Mouse (Mus musculus): Measurements from ENCODE around the gene Uso1. TPM values are rescaled to one million over a fixed set of nuclear protein-coding genes. Genes with fewer than 3 reads are reported as not detected.

The Uso1 gene
- total and polyA plus RNA-seq, 3 experiments = 21.9 to 50.5 (median 39.7) TPM

GRCm38 (mm10) chr5:92098351-92099109 is 39.2 kb upstream of the Uso1 start:
- ATAC-seq (ENCODE audit: extremely low read depth, insufficient number of reproducible peaks, low FRiP score, poor library complexity, severe bottlenecking) (no peak), DNase-seq (ENCODE audit: low spot score) (no peak)
- no peak overlapping the region for H3K4me3 ChIP-seq (ENCODE audit: low read depth, low read length)
- TF ChIP-seq POLR2AphosphoS5 (IDR thresholded peaks at IDR 0.05; ENCODE audit: insufficient replicate concordance, low read depth, low read length) (no peak), GATA2 (IDR thresholded peaks at IDR 0.05; ENCODE audit: borderline replicate concordance, low read depth, low read length) (no peak), GATA1 (IDR thresholded peaks at IDR 0.05; ENCODE audit: borderline replicate concordance, low read length) (no peak), TAL1 (conservative IDR thresholded peaks at IDR 0.05; ENCODE audit: low read depth, low read length) (no peak), CTCF (IDR thresholded peaks at IDR 0.05; ENCODE audit: low read depth, low read length) (no peak)
- H3K27me3 ChIP-seq (ENCODE audit: insufficient read depth, low read length) = 0 out of 2 replicates have a peak, but pooled peaks cover under 1% of the 10 kb centered on the region
- peaks cover 2% of the 10 kb centered on the region for H3K36me3 ChIP-seq (replicated peaks)
- H3K9me3 ChIP-seq (replicated peaks) = no peaks in the 10 kb centered on the region
- peaks cover 3% of the 10 kb centered on the region for H3K4me1 ChIP-seq (ENCODE audit: insufficient read depth, low read depth, low read length)

- Histone ChIP-seq H3K27me3 (ENCODE audit: insufficient read depth, low read length) (0 out of 2 replicates have a peak, but pooled peaks cover 2% of the 10 kb centered on the region), H3K9me3 (replicated peaks) (no peaks in the 10 kb centered on the region), H3K4me3 (ENCODE audit: low read depth, low read length) (no peak overlapping the region), H3K36me3 (replicated peaks) (no peaks in the 10 kb centered on the region), H3K4me1 (ENCODE audit: insufficient read depth, low read depth, low read length) (peaks cover 5% of the 10 kb centered on the region)
- TF ChIP-seq POLR2AphosphoS5 (IDR thresholded peaks at IDR 0.05; ENCODE audit: insufficient replicate concordance, low read depth, low read length) = no peak
- TF ChIP-seq GATA2 (IDR thresholded peaks at IDR 0.05; ENCODE audit: borderline replicate concordance, low read depth, low read length) = no peak
- TF ChIP-seq GATA1 (IDR thresholded peaks at IDR 0.05; ENCODE audit: borderline replicate concordance, low read length) = no peak
- no peak for TF ChIP-seq CTCF (IDR thresholded peaks at IDR 0.05; ENCODE audit: low read depth, low read length)
- TF ChIP-seq TAL1 (conservative IDR thresholded peaks at IDR 0.05; ENCODE audit: low read depth, low read length) = no peak
- DNase-seq (ENCODE audit: low spot score) (no peak), ATAC-seq (ENCODE audit: extremely low read depth, insufficient number of reproducible peaks, low FRiP score, poor library complexity, severe bottlenecking) (no peak)
Measured at GRCm38 (mm10) chr5:92101601-92102000, 36.1 kb upstream of the Uso1 start.

GRCm38 (mm10) chr5:92103062-92103461 is 34.7 kb upstream of the Uso1 start:
- Histone ChIP-seq H3K4me1 (ENCODE audit: insufficient read depth, low read depth, low read length) (peaks cover 6% of the 10 kb centered on the region), H3K36me3 (replicated peaks) (no peaks in the 10 kb centered on the region), H3K9me3 (replicated peaks) (no peaks in the 10 kb centered on the region), H3K27me3 (ENCODE audit: insufficient read depth, low read length) (0 out of 2 replicates have a peak, but pooled peaks cover 2% of the 10 kb centered on the region), H3K4me3 (ENCODE audit: low read depth, low read length) (no peak overlapping the region)
- no peak for ATAC-seq (ENCODE audit: extremely low read depth, insufficient number of reproducible peaks, low FRiP score, poor library complexity, severe bottlenecking)
- TF ChIP-seq TAL1 (conservative IDR thresholded peaks at IDR 0.05; ENCODE audit: low read depth, low read length) = no peak
- no peak for TF ChIP-seq GATA2 (IDR thresholded peaks at IDR 0.05; ENCODE audit: borderline replicate concordance, low read depth, low read length)
- no peak for TF ChIP-seq POLR2AphosphoS5 (IDR thresholded peaks at IDR 0.05; ENCODE audit: insufficient replicate concordance, low read depth, low read length)
- TF ChIP-seq GATA1 (IDR thresholded peaks at IDR 0.05; ENCODE audit: borderline replicate concordance, low read length) = no peak
- no peak for TF ChIP-seq CTCF (IDR thresholded peaks at IDR 0.05; ENCODE audit: low read depth, low read length)
- DNase-seq (ENCODE audit: low spot score) = no peak

GRCm38 (mm10) chr5:92103816-92104415 is 33.8 kb upstream of the Uso1 start:
- no peak overlapping the region for H3K4me3 ChIP-seq (ENCODE audit: low read depth, low read length)

GRCm38 (mm10) chr5:92106327-92107125 is 31.2 kb upstream of the Uso1 start:
- ATAC-seq (ENCODE audit: extremely low read depth, insufficient number of reproducible peaks, low FRiP score, poor library complexity, severe bottlenecking) (peak; percentile 54), DNase-seq (ENCODE audit: low spot score) (peak; percentile 32)
- H3K9me3 ChIP-seq (replicated peaks) = no peaks in the 10 kb centered on the region
- H3K36me3 ChIP-seq (replicated peaks) = no peaks in the 10 kb centered on the region
- H3K27me3 ChIP-seq (ENCODE audit: insufficient read depth, low read length) = 0 out of 2 replicates have a peak, but pooled peaks cover 2% of the 10 kb centered on the region
- no peak for TF ChIP-seq POLR2AphosphoS5 (IDR thresholded peaks at IDR 0.05; ENCODE audit: insufficient replicate concordance, low read depth, low read length)
- H3K4me1 ChIP-seq (ENCODE audit: insufficient read depth, low read depth, low read length) = peaks cover 11% of the 10 kb centered on the region
- H3K4me3 ChIP-seq (ENCODE audit: low read depth, low read length) = no peak overlapping the region

More at GRCm38 (mm10) chr5:92103816-92104415, 33.8 kb upstream of the Uso1 start:
- Histone ChIP-seq H3K4me1 (ENCODE audit: insufficient read depth, low read depth, low read length) (peaks cover 6% of the 10 kb centered on the region), H3K9me3 (replicated peaks) (no peaks in the 10 kb centered on the region), H3K36me3 (replicated peaks) (no peaks in the 10 kb centered on the region), H3K27me3 (ENCODE audit: insufficient read depth, low read length) (0 out of 2 replicates have a peak, but pooled peaks cover 2% of the 10 kb centered on the region)
- no peak for ATAC-seq (ENCODE audit: extremely low read depth, insufficient number of reproducible peaks, low FRiP score, poor library complexity, severe bottlenecking)
- TF ChIP-seq TAL1 (conservative IDR thresholded peaks at IDR 0.05; ENCODE audit: low read depth, low read length) (no peak), GATA2 (IDR thresholded peaks at IDR 0.05; ENCODE audit: borderline replicate concordance, low read depth, low read length) (no peak), POLR2AphosphoS5 (IDR thresholded peaks at IDR 0.05; ENCODE audit: insufficient replicate concordance, low read depth, low read length) (no peak), CTCF (IDR thresholded peaks at IDR 0.05; ENCODE audit: low read depth, low read length) (no peak), GATA1 (IDR thresholded peaks at IDR 0.05; ENCODE audit: borderline replicate concordance, low read length) (no peak)
- DNase-seq (ENCODE audit: low spot score) = no peak

- H3K4me3 ChIP-seq (ENCODE audit: low read depth, low read length) = no peak overlapping the region
- DNase-seq (ENCODE audit: low spot score) = no peak
- peaks cover 11% of the 10 kb centered on the region for H3K4me1 ChIP-seq (ENCODE audit: insufficient read depth, low read depth, low read length)
- peaks cover 5% of the 10 kb centered on the region; the same call in 1 of the 2 replicates for H3K27me3 ChIP-seq (ENCODE audit: insufficient read depth, low read length)
- no peak for TF ChIP-seq GATA2 (IDR thresholded peaks at IDR 0.05; ENCODE audit: borderline replicate concordance, low read depth, low read length)
- TF ChIP-seq CTCF (IDR thresholded peaks at IDR 0.05; ENCODE audit: low read depth, low read length) = no peak
- ATAC-seq (ENCODE audit: extremely low read depth, insufficient number of reproducible peaks, low FRiP score, poor library complexity, severe bottlenecking) = no peak
- H3K9me3 ChIP-seq (replicated peaks) = no peaks in the 10 kb centered on the region
- no peaks in the 10 kb centered on the region for H3K36me3 ChIP-seq (replicated peaks)
Measured at GRCm38 (mm10) chr5:92107282-92107681, 30.5 kb upstream of the Uso1 start.
